Mouse (Mus musculus): ENCODE measurements around the gene Fbxw5.
A peak's percentile ranks its signal among the peaks of the same experiment; 100 is the strongest.
"Not testable (repeated sequence)": the region's sequence is repeated elsewhere in the genome, so short reads cannot be mapped to it uniquely, and the experiment has no call there.

Gene Fbxw5

GRCm38 (mm10) chr2:25526510-25527302, 26.2 kb downstream of the Fbxw5 start:
- DNase-seq = no peak

DNA sequence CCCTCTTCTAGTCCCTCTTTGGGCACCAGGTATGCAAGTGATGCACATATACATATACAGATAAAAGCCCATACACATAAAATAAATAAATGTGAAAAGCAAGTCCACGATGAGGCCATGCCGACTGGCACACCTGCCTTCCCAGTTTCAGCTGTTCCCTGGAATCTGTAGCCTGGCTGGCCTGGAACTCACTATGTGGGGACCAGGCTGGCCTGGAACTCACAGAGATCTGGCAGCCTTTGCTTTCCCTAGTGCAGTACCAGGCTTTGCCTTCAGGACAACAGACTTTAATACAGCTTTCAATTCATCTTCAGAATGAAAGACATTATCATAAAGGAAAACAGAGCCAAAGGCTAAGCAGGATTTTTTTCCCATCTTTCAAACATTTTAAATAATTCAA, 33.2 kb downstream of the Fbxw5 start:
- DNase-seq = no peak

DNA sequence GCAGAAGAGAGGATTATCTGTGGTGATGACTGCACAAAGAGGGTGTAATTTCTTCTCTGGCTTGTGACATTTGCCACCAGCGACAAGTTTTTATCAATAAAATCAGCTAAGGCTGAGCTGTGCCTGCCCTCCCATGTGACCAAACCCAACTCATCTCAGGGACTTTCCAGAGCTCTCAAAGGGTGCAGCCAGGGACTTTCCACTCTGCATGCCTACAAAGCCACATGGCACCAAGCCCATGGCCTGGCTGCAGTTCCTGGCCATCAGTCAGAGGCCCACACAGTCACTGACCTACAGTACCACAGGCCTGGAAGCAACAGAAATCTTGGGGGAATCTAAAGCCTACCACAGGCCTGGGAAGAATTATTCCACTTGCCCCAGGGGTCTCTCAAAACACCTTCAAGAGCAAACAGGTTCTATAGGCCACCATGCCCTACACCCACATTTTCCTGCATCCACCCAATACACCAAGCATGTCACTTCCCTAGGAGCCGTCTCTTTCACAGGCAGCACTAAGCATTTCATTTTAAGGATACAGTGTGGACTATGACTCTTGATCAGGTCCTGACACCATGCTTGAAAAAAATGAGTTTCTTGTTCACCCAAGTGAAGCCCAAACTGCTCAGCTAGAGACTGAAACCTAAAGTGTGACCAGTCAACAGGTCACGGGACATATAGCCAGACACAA, 33.8 kb downstream of the Fbxw5 start:
- peak; percentile 59 to 72 for DNase-seq

DNA sequence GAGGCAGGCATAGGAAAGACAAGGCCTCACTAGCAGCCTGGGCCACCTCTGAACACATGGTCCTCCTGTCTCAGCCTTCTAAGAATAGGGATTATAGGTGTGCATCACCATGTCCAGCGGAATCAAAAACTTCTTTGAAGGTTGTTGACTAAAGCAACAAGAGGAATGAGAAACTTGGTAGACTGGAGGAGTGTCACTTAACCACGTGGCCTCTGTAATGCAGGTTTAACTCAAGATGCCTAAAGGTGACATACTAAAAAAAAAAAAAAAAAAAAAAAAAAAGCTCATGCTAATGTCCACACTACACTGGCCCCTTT, 34.3 kb downstream of the Fbxw5 start:
- DNase-seq = no peak

GRCm38 (mm10) chr2:25536531-25536930, 36.0 kb downstream of the Fbxw5 start:
- DNase-seq = no peak

- DNase-seq = no peak
Measured at GRCm38 (mm10) chr2:25540541-25540948, 40.0 kb downstream of the Fbxw5 start.

GRCm38 (mm10) chr2:25541644-25542367, 41.3 kb downstream of the Fbxw5 start:
- no peak for DNase-seq

- DNase-seq = no peak
Measured at GRCm38 (mm10) chr2:25545996-25546810, 45.7 kb downstream of the Fbxw5 start.

GRCm38 (mm10) chr2:25546811-25547491, 46.4 kb downstream of the Fbxw5 start, which contains the start of gene Traf2:
Gene Traf2, minus strand, starts transcription at chr2:25546940.
- DNase-seq = peak; percentile 99 to 100

GRCm38 (mm10) chr2:25549021-25549991, 48.8 kb downstream of the Fbxw5 start:
- no peak for DNase-seq

- DNase-seq = peak in 1 of 2 experiments; percentile 58
Measured at GRCm38 (mm10) chr2:25551186-25551585, 50.6 kb downstream of the Fbxw5 start.

- DNase-seq = not testable (repeated sequence)
Measured at GRCm38 (mm10) chr2:25553171-25553786, 52.7 kb downstream of the Fbxw5 start.
